Mouse (Mus musculus) stomach, postnatal 0 days (tissue): ENCODE results near the gene Draxin. TPM values are rescaled to one million over a fixed set of nuclear protein-coding genes. Genes with fewer than 3 reads are reported as not detected.
A peak's percentile ranks its signal among the peaks of the same experiment; 100 is the strongest.

Experiments used
- ATAC-seq: fragments of 200-750 bp; cut with Nextera tagmentation; 2 replicates; pipeline ENCODE4 v1.8.0; 2017; ENCODE audit not compliant: low FRiP score, low TSS enrichment
- DNase-seq: peaks from one replicate; pipeline ENCODE4 v3.0.0-alpha.2; 2016; ENCODE audit warnings: low spot score
- H3K27ac ChIP-seq: fragments of 300-500 bp; sonication (generic); replicated peaks from 2 replicates; pipeline ENCODE4 v1.5.1; 2014; ENCODE audit warnings: mild to moderate bottlenecking, control low read depth
- H3K27me3 ChIP-seq: fragments of 300-500 bp; sonication (generic); 2 replicates; pipeline ENCODE4 v1.6.1; 2014; ENCODE audit warnings: low read length; ENCODE audit not compliant: control insufficient read depth, insufficient read depth
- H3K36me3 ChIP-seq: fragments of 300-500 bp; sonication (generic); 2 replicates; pipeline ENCODE4 v1.6.1; 2014; ENCODE audit warnings: low read length, mixed read lengths; ENCODE audit not compliant: control insufficient read depth, insufficient read depth
- H3K4me1 ChIP-seq: fragments of 300-500 bp; sonication (generic); replicated peaks from 2 replicates; pipeline ENCODE4 v1.6.1; 2014; ENCODE audit warnings: antibody characterized with exemption; ENCODE audit not compliant: control insufficient read depth, insufficient read depth
- H3K4me2 ChIP-seq: fragments of 300-500 bp; sonication (generic); replicated peaks from 2 replicates; pipeline ENCODE4 v1.6.1; 2014; ENCODE audit warnings: low read depth, mild to moderate bottlenecking, control low read depth, moderate library complexity
- H3K4me3 ChIP-seq: fragments of 300-500 bp; sonication (generic); 2 replicates; pipeline ENCODE4 v1.5.1; 2014; ENCODE audit warnings: low read depth, low read length, control low read depth
- H3K9ac ChIP-seq: fragments of 300-500 bp; sonication (generic); 2 replicates; pipeline ENCODE4 v1.6.1; 2014; ENCODE audit warnings: mild to moderate bottlenecking, low read length, control low read depth, mixed read lengths
- H3K9me3 ChIP-seq: fragments of 300-500 bp; sonication (generic); 2 replicates; pipeline ENCODE4 v1.6.1; 2016; ENCODE audit warnings: low read length; ENCODE audit not compliant: control insufficient read depth
- CTCF ChIP-seq: IDR thresholded peaks from 2 replicates; pipeline ENCODE4 v1.5.1; 2016; ENCODE audit warnings: antibody characterized with exemption, low read depth, mild to moderate bottlenecking, moderate library complexity
- EP300 ChIP-seq: optimal IDR thresholded peaks from 2 replicates; pipeline ENCODE3; 2016; ENCODE audit warnings: antibody characterized with exemption
- WGBS: fragments of 180-500 bp; shearing (Covaris S2); extraction: QIAGEN DNeasy Blood & Tissue Kit; methylation state at CpG from one replicate; pipeline ENCODE4 v1.1.7; 2014; 5-methylcytosine and 5-hydroxymethylcytosine counted together
- polyA plus RNA-seq: library from polyadenylated mRNA; unstranded; fragments of >200 nt; fragmentation: Nextera tagmentation; extraction: Ambion mirVana; gene quantifications from 2 replicates; pipeline ENCODE4 v1.2.1, GENCODE M21; 2015

Draxin gene
- polyA plus RNA-seq, 1 experiment from 2014 or later = not detected

- no peak overlapping the region for H3K4me3 ChIP-seq
- no peaks in the 10 kb centered on the region for H3K4me1 ChIP-seq
- ATAC-seq = 0 out of 2 replicates have a peak, but pooled peaks have one; percentile 28
Measured at GRCm38 (mm10) chr4:148061086-148061480, 69.4 kb downstream of the Draxin start.

GRCm38 (mm10) chr4:148060120-148061085, 70.1 kb downstream of the Draxin start:
- Histone ChIP-seq H3K27me3 (no peaks in the 10 kb centered on the region), H3K9me3 (no peaks in the 10 kb centered on the region), H3K9ac (no peak overlapping the region), H3K27ac (no peak overlapping the region), H3K4me1 (no peaks in the 10 kb centered on the region), H3K4me3 (no peak overlapping the region), H3K36me3 (peaks cover 17% of the 10 kb centered on the region; the same call in 1 of the 2 replicates), H3K4me2 (no peak overlapping the region)
- WGBS = 46% methylated on average over 13 of the region's 13 CpGs
- TF ChIP-seq EP300 (no peak), CTCF (peak; percentile 78)
- DNase-seq = peak; percentile 58
- peak; percentile 69 for ATAC-seq

More at GRCm38 (mm10) chr4:148061086-148061480, 69.4 kb downstream of the Draxin start:
- no peak for DNase-seq
- TF ChIP-seq EP300 (no peak), CTCF (no peak)
- whole genome bisulfite sequencing = 75% methylated on average over 9 of the region's 9 CpGs
- Histone ChIP-seq H3K4me2 (no peak overlapping the region), H3K9me3 (no peaks in the 10 kb centered on the region), H3K9ac (no peak overlapping the region), H3K27ac (no peak overlapping the region), H3K36me3 (peaks cover 11% of the 10 kb centered on the region; the same call in 1 of the 2 replicates), H3K27me3 (no peaks in the 10 kb centered on the region)

- TF ChIP-seq CTCF = no peak
- H3K36me3 ChIP-seq = peaks cover 24% of the 10 kb centered on the region; the same call in 1 of the 2 replicates
- DNase-seq (no peak), ATAC-seq (no peak)
- H3K9ac ChIP-seq = no peak overlapping the region
- no peak overlapping the region for H3K27ac ChIP-seq
- no peak overlapping the region for H3K4me2 ChIP-seq
- no peak overlapping the region for H3K4me3 ChIP-seq
- no peaks in the 10 kb centered on the region for H3K4me1 ChIP-seq
- 91% methylated on average over 6 of the region's 6 CpGs for WGBS
- no peaks in the 10 kb centered on the region for H3K9me3 ChIP-seq
- no peaks in the 10 kb centered on the region for H3K27me3 ChIP-seq
Measured at GRCm38 (mm10) chr4:148058993-148059392, 71.5 kb downstream of the Draxin start.

GRCm38 (mm10) chr4:148058218-148058819, 72.2 kb downstream of the Draxin start:
- Histone ChIP-seq H3K4me2 (no peak overlapping the region), H3K27ac (no peak overlapping the region), H3K4me1 (no peaks in the 10 kb centered on the region), H3K9me3 (no peaks in the 10 kb centered on the region), H3K9ac (no peak overlapping the region), H3K27me3 (no peaks in the 10 kb centered on the region), H3K36me3 (peaks cover 29% of the 10 kb centered on the region), H3K4me3 (no peak overlapping the region)
- DNase-seq = no peak
- TF ChIP-seq CTCF = no peak
- no peak for TF ChIP-seq EP300
- WGBS = 85% methylated on average over 9 of the region's 9 CpGs
- ATAC-seq = no peak

GRCm38 (mm10) chr4:148057661-148058209, 72.8 kb downstream of the Draxin start:
- H3K4me2 ChIP-seq = no peak overlapping the region
- peaks cover 33% of the 10 kb centered on the region for H3K36me3 ChIP-seq
- no peaks in the 10 kb centered on the region for H3K27me3 ChIP-seq
- DNase-seq (no peak), ATAC-seq (no peak)
- no peak overlapping the region for H3K27ac ChIP-seq
- TF ChIP-seq EP300 (no peak), CTCF (peak; percentile 43)
- WGBS = 63% methylated on average over 5 of the region's 5 CpGs
- no peak overlapping the region for H3K4me3 ChIP-seq
- no peak overlapping the region for H3K9ac ChIP-seq
- H3K9me3 ChIP-seq = no peaks in the 10 kb centered on the region
- no peaks in the 10 kb centered on the region for H3K4me1 ChIP-seq
